14 mouse cellular contexts compared by ENCODE assay signal in the genomic region with DNA sequence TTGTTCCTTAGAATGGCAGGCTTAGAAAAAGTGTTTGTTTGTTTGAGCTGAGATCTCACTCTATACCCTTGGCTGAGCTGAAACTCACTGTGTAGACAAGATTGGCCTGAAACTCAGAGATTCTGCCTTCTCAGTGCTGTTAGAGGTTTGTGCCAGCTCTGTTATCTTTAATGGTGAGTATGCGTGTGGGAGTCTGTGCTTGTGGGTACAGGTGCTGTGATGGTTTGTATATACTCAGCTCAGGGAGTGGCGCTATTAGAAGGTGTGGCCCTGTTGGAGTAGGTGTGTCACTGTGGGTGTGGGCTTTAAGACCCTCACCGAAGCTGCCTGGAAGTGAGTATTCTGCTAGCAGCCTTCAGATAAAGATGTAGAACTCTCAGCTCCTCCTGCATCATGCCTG. TPM values are rescaled to one million over a fixed set of nuclear protein-coding genes. Genes with fewer than 3 reads are reported as not detected.
A peak's percentile ranks its signal among the peaks of the same experiment; 100 is the strongest.
DNase-seq lines count a peak whose midpoint lies in the region; ATAC-seq and TF ChIP-seq lines count a peak whose summit lies in the region.
"Had no signal": no experiment of that assay in that cellular context is flagged by ENCODE, and none has a peak within 500 bp of the region (broad histone marks: within the 10 kb centered on the region; RNA-seq: fewer than 3 reads in every experiment).

No protein-coding gene starts in this region.

- no peak overlapping the region for H3K4me2 ChIP-seq in intestine, embryonic 16.5 days (ENCODE audit: low read depth, low read length)
- no peak overlapping the region for H3K4me2 ChIP-seq in intestine, embryonic 15.5 days (replicated peaks)
- no peak overlapping the region for H3K4me2 ChIP-seq in stomach, postnatal 0 days (replicated peaks; ENCODE audit: low read depth)
- H3K4me2 ChIP-seq in hindbrain, embryonic 14.5 days (replicated peaks) = no peak overlapping the region

- DNase-seq in heart, adult 11 months = peak; percentile 72
- DNase-seq in heart, adult 8-10 months (ENCODE audit: low spot score) = no peak
- DNase-seq in stomach, postnatal 0 days (ENCODE audit: low spot score) = peak; percentile 19
- no peak for DNase-seq in hindbrain, embryonic 14.5 days (ENCODE audit: low spot score)
- DNase-seq: adrenal gland, adult 8-10 months; cerebellum, adult 11-12 months had no signal

- H3K36me3 ChIP-seq in intestine, embryonic 16.5 days (ENCODE audit: control insufficient read depth, insufficient read depth, low read length) = no peaks in the 10 kb centered on the region
- no peaks in the 10 kb centered on the region for H3K36me3 ChIP-seq in intestine, embryonic 15.5 days
- H3K36me3 ChIP-seq in stomach, postnatal 0 days (ENCODE audit: control insufficient read depth, insufficient read depth, low read length) = no peaks in the 10 kb centered on the region
- H3K36me3 ChIP-seq in hindbrain, embryonic 14.5 days (replicated peaks; ENCODE audit: control insufficient read depth, insufficient read depth) = no peaks in the 10 kb centered on the region
- H3K36me3 ChIP-seq: G1E had no signal

- no peaks in the 10 kb centered on the region for H3K4me1 ChIP-seq in intestine, embryonic 16.5 days (ENCODE audit: control insufficient read depth, insufficient read depth, low read length)
- no peaks in the 10 kb centered on the region for H3K4me1 ChIP-seq in intestine, embryonic 15.5 days (replicated peaks)
- no peaks in the 10 kb centered on the region for H3K4me1 ChIP-seq in stomach, postnatal 0 days (replicated peaks; ENCODE audit: control insufficient read depth, insufficient read depth)
- no peaks in the 10 kb centered on the region for H3K4me1 ChIP-seq in hindbrain, embryonic 14.5 days (replicated peaks; ENCODE audit: control insufficient read depth, insufficient read depth, low read length)

- H3K27ac ChIP-seq in intestine, embryonic 16.5 days (ENCODE audit: low read length) = no peak overlapping the region
- H3K27ac ChIP-seq in intestine, embryonic 15.5 days = no peak overlapping the region
- H3K27ac ChIP-seq in stomach, postnatal 0 days (replicated peaks) = no peak overlapping the region
- H3K27ac ChIP-seq in hindbrain, embryonic 14.5 days = no peak overlapping the region

- ATAC-seq in intestine, embryonic 16.5 days = peak; percentile 47; the same call in 1 of the 2 replicates
- no peak for ATAC-seq in intestine, embryonic 15.5 days
- peak; percentile 57; the same call in 1 of the 2 replicates for ATAC-seq in stomach, postnatal 0 days (ENCODE audit: low FRiP score, low TSS enrichment)
- ATAC-seq in hindbrain, embryonic 14.5 days (ENCODE audit: low FRiP score) = no peak
- ATAC-seq: activated CD4-positive, CD25-positive, alpha-beta regulatory T cell, adult 4 months; CD4-positive, CD25-positive, alpha-beta regulatory T cell, adult 4 months; Patski had no signal

- no peaks in the 10 kb centered on the region for H3K27me3 ChIP-seq in intestine, embryonic 16.5 days (replicated peaks; ENCODE audit: control insufficient read depth, insufficient read depth, low read length)
- H3K27me3 ChIP-seq in intestine, embryonic 15.5 days (replicated peaks) = no peaks in the 10 kb centered on the region
- H3K27me3 ChIP-seq in stomach, postnatal 0 days (ENCODE audit: control insufficient read depth, insufficient read depth, low read length) = no peaks in the 10 kb centered on the region
- H3K27me3 ChIP-seq in hindbrain, embryonic 14.5 days (ENCODE audit: control insufficient read depth, insufficient read depth, low read length) = no peaks in the 10 kb centered on the region
- H3K27me3 ChIP-seq: CH12.LX, Patski had no signal

- H3K9me3 ChIP-seq in intestine, embryonic 16.5 days (ENCODE audit: control insufficient read depth, low read length) = no peaks in the 10 kb centered on the region
- H3K9me3 ChIP-seq in intestine, embryonic 15.5 days = no peaks in the 10 kb centered on the region
- no peaks in the 10 kb centered on the region for H3K9me3 ChIP-seq in stomach, postnatal 0 days (ENCODE audit: control insufficient read depth, low read length)
- H3K9me3 ChIP-seq in hindbrain, embryonic 14.5 days (ENCODE audit: control insufficient read depth, low read length) = no peaks in the 10 kb centered on the region

- H3K9ac ChIP-seq in intestine, embryonic 16.5 days (ENCODE audit: low read depth, low read length) = no peak overlapping the region
- H3K9ac ChIP-seq in intestine, embryonic 15.5 days = no peak overlapping the region
- no peak overlapping the region for H3K9ac ChIP-seq in stomach, postnatal 0 days (ENCODE audit: low read length)
- no peak overlapping the region for H3K9ac ChIP-seq in hindbrain, embryonic 14.5 days

- no peak for TF ChIP-seq EP300 in stomach, postnatal 0 days (optimal IDR thresholded peaks at IDR 0.05)

- no peak overlapping the region for H3K4me3 ChIP-seq in intestine, embryonic 16.5 days (ENCODE audit: low read length)
- no peak overlapping the region for H3K4me3 ChIP-seq in intestine, embryonic 15.5 days (replicated peaks)
- H3K4me3 ChIP-seq in stomach, postnatal 0 days (ENCODE audit: low read depth, low read length) = no peak overlapping the region
- H3K4me3 ChIP-seq in hindbrain, embryonic 14.5 days (replicated peaks; ENCODE audit: low read length) = no peak overlapping the region

- 56% methylated on average over 3 of the region's 3 CpGs for WGBS in intestine, embryonic 16.5 days
- 64% methylated on average over 3 of the region's 3 CpGs for WGBS in intestine, embryonic 15.5 days
- 60% methylated on average over 3 of the region's 3 CpGs for WGBS in stomach, postnatal 0 days
- WGBS in hindbrain, embryonic 14.5 days = 88% methylated on average over 3 of the region's 3 CpGs

- no peak for TF ChIP-seq CTCF in stomach, postnatal 0 days (IDR thresholded peaks at IDR 0.05; ENCODE audit: low read depth)

RNA-seq across cellular contexts. Expression of a gene that starts 34.0 kb away (rescaled TPM):
- total RNA-seq in heart, adult 8-10 months (2022) = 1 to 10 TPM; 1.3 to 2.0 (median 1.7) TPM
- 18.4 and 19.9 TPM in 2 replicates for polyA plus RNA-seq in intestine, embryonic 16.5 days (2015; fragmentation: Nextera tagmentation; extraction: Ambion mirVana)
- polyA plus RNA-seq in intestine, embryonic 15.5 days (2015; fragmentation: Nextera tagmentation; extraction: Ambion mirVana) = 15.3 and 15.8 TPM in 2 replicates
- 9.1 and 10.8 TPM in 2 replicates for polyA plus RNA-seq in stomach, postnatal 0 days (2015; fragmentation: Nextera tagmentation; extraction: Ambion mirVana)
- 4.2 and 4.6 TPM in 2 replicates for polyA plus RNA-seq in hindbrain, embryonic 14.5 days (2014; fragmentation: Nextera tagmentation; extraction: Ambion mirVana)
- total RNA-seq: CH12.LX, MEL had no signal
- polyA plus RNA-seq: activated CD4-positive, CD25-positive, alpha-beta regulatory T cell, adult 4 months; CD4-positive, CD25-positive, alpha-beta regulatory T cell, adult 4 months; G1E had no signal

RNA-seq across cellular contexts. Expression of a gene that starts 39.3 kb away (rescaled TPM):
- 10 to 100 TPM in 2 of 4 experiments, 1 to 10 TPM in 2; 8.6 to 10.8 (median 9.9) TPM for total RNA-seq in heart, adult 8-10 months (2022)
- polyA plus RNA-seq in intestine, embryonic 16.5 days (2015; fragmentation: Nextera tagmentation; extraction: Ambion mirVana) = 177 and 186 TPM in 2 replicates
- polyA plus RNA-seq in intestine, embryonic 15.5 days (2015; fragmentation: Nextera tagmentation; extraction: Ambion mirVana) = 144 and 150 TPM in 2 replicates
- 54.3 and 56.6 TPM in 2 replicates for polyA plus RNA-seq in stomach, postnatal 0 days (2015; fragmentation: Nextera tagmentation; extraction: Ambion mirVana)
- polyA plus RNA-seq in hindbrain, embryonic 14.5 days (2014; fragmentation: Nextera tagmentation; extraction: Ambion mirVana) = 130 and 145 TPM in 2 replicates

Comparison
In these comparisons a context has a peak if more than half of its experiments do, and no peak if none do; other contexts are left out.
1. DNase-seq: peak in heart, adult 11 months (single experiment) and stomach, postnatal 0 days (single experiment); none in heart, adult 8-10 months (single experiment) and hindbrain, embryonic 14.5 days (single experiment).
2. ATAC-seq: peak in intestine, embryonic 16.5 days (single experiment) and stomach, postnatal 0 days (single experiment); none in intestine, embryonic 15.5 days (single experiment) and hindbrain, embryonic 14.5 days (single experiment).